Mouse (Mus musculus) layer of hippocampus, postnatal 14 days (tissue): Measurements from ENCODE around the gene Usf3. TPM values are rescaled to one million over a fixed set of nuclear protein-coding genes. Genes with fewer than 3 reads are reported as not detected.

Experiments
- DNase-seq, 2 experiments: peaks; one replicate each; pipeline ENCODE4 v3.0.0; 2021 to 2022; ENCODE audit warnings: low spot score in 2 of 2, mixed read lengths in 1 of 2
- total RNA-seq, 2 experiments: library from RNA; stranded (reverse); gene quantifications; 2 replicates each; pipeline ENCODE4 v1.2.3; 2021

The Usf3 gene
- total RNA-seq, 2 experiments from 2014 or later: 39.4 to 42.0 TPM

DNA sequence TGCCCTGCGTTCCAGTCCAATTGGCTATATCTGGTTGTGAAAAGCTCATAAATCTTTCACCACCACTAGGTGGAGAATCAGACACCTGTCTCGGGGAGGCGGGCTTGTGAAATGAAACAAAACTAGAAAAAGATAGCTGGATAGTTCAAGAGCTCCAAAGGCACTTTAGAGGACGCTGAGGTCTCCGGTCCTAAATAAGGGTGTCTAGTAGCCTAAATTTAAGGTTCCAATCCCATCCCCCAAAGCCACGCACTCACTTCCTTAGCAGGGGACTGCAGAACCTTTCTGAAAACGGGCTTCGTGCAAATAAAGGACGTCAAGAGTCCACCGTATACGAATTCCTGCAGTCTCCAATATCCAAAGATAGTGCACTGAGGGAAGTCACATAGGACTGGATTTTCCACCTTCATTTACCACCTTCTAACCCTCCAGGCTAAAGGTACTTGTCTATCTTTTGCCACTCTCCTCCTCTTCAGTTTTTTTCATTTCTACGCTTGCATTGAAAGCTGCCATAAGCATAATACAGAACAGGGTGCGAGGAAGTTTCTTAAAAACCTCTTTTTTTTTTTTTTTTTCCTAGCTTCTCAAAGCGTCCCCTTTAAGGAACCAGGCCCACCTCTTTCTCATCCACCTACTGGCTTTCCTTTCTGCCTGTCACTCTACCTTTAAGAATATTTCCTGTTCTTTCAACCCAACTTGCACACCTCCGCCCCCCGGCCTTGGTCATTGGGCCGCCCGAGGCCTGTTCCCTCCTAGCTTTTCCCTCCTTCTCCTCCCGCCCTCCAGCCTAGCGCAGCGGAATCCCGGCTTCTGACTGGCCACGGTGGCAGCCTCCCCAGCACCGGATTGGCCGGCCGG lies 520 bp upstream of the Usf3 start:
- DNase-seq: peak; percentile 97 to 99

DNA sequence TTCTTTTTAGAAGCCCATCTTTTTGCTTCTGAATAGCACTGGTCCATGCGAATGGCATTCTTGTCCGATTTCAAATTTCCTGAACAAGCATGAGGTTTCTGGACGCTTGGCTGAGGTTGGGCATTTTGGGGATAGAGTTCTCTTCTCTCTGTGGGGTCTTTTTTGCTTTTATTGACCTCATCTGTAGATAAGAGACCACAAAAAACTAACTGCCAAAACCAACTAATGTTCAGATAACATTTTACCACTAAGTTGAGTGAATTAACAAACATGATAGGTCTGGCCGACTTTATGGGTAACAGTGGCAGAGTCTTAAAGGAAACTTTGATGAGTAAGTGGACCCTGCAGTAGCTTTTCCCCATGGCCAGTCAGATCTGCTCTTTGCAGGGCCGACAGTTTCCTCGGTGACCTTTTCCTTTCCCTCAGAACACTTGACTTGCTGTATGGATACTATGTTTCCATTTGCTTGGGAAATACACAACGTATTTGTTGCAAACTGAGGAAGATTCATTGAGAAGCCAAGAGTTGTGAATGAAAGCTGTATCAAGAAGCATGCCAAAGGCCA lies 1.0 kb downstream of the Usf3 start:
- no peak for DNase-seq

DNA sequence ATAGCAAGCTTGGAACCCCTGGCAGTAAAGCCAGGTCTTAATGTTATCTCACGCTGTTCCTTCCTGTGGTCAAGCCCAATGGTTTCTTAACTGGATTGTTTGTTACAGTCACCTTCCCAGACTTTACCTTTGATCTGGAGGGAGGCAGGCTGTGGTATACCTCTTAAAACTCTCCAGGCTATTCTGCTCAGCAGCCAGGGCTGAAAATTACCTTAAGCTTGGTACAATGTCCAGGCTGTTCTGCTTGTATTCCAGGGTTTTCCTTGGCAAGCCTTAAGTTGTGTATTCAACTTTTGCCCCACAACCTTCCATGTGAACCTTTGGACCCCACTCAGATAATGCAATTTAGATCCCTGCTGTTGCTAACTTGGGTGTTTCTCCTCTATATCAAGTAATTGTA lies 2.0 kb downstream of the Usf3 start:
- no peak for DNase-seq

DNA sequence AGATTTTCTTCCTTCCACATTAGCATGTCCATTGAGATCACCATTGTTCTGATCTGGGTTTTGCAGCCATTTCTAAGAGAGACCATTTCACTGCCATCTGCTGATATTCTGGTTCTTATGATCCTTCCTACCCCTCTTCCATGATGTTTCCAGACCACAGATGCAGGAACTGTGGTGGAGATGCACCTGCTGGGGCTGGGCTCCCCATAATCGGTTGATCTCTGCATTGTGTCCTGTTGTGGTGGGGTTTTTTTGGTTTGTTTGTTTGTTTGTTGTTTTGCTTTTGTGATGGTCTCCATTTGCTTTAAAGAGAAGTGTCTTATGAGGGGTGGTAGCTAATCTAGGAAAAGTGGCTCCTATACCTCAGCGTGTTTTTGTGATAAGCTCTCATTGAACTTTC lies 3.5 kb downstream of the Usf3 start:
- no peak for DNase-seq

DNA sequence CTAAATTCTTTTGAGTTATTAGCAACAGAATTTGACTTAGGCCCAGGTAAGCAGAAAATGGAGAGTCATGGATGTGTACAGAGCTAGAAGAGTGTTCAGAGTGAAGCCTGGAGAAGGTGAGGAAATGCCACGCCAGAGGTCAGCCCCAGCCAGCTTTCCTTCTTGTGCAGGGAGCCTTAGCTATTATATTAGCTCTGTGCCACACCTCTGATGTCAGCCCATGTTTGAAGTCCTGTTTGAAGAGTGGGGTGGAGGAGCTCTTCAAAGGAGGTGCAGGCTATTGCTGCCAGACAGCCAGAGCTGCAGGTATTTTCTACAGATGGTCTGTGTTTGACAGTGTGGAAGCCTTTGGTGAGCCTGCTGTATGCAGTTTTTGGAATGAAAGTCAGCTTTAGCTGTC lies 5.5 kb downstream of the Usf3 start:
- DNase-seq: no peak

DNA sequence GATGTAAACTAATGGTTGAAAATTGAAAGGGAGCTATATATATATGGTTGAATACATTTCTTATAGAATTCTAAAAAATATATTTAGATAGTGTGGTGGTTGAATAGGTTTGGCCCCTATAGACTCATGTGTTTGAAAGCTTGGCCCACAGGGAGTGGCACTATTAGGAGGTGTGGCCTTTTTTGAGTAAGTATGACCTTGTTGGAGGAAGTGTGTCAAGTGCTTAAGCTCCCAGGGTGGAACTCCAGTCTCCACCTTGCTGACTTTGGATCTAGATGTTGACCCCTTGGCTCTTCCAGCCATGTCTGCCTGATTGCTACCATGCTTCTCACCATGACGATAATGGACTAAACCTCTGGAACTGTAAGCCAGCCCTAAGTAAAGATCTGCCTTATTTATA lies 9.6 kb downstream of the Usf3 start:
- no peak for DNase-seq

DNA sequence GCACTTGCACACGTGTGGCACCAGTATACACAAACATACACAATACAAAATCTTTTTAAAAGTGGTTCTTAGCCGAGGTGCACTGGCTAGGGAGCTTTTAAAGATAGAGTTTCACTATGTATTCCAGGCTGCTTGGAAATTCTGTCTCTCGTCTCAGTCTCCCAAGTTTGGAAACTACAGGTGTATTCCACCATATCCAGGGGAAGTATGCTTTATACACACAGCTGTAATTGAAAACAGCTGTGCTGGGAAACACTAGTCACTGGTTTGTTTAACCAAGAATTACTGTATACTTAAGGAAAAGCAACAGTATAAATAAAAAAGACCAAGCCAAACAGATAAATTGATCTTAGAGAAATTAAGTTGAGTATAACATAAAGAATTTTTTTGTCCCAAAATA lies 11.7 kb downstream of the Usf3 start:
- DNase-seq: no peak

DNA sequence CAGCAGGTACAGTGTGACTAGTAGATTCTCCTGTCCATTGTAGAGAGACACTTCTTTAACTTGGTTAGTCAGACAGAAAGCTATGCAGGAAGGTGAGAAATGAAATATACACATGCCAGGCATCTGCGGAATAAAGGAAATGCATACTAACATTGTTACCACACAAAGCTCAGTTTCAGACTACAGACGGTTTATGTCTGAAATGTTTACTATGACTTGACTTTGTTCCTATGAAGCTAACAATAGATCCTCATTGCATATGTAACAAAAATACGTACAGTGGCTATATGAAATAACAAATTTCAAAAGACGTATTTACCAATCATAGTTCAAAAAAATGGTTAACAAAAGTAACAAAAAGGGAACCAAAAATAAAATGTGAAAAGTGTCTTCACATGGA lies 14.1 kb downstream of the Usf3 start:
- DNase-seq: no peak

DNA sequence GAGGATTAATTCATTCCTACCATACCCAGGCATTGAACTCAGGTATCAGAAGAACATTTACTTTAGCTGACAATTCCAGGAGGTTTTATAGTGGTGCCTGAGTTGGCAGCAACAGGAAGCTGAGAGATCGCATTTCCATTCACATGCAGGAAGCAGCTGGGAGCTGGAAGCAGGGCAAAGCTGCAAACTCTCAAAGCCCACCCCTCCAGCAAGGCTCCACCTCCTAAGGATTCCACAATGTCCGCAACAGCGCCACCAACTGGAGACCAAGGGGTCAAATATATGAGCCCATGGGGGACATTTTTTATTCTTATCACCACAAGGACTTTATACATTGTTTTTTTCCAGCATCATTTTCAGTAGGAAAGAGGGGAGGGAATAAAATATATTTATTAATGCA lies 15.7 kb downstream of the Usf3 start:
- DNase-seq: no peak

DNA sequence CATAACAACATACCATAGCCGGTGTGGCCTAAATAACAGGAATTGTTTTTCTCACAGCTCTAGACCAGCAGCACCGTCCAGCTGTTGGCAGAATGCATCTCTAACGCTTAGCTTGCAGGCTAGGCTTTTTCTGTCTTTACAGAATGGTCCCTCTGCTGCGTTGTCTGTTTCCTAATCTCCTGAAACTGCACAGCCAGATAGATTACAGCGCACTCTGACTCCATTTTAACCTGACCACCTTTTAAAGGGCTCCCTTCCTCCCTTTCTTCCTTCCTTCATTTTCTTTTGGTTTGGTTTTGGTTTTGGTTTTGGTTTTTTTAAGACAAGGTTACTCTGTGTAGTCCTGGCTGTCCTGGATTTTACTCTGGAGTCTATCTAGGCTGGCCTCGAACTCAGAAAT lies 17.0 kb downstream of the Usf3 start:
- no peak for DNase-seq

DNA sequence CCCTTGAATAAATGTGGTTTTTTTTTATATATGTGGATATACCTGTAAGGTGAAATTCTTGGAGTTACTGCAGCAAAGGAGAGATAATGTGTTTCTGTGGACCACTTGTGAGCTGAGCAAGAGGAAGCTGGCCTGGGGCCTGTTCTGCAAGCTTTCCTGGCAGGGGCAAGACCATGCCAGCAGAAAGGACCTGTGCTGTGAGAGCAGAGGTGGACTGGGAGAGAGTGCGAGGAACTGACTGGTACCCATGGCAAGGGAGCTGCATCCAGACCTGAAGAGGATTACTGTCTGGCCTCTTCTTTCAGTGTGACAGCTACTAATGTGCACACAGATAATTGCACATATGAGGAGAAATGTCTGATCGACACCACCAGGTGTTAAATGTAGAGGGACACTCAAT lies 17.9 kb downstream of the Usf3 start:
- DNase-seq: no peak

DNA sequence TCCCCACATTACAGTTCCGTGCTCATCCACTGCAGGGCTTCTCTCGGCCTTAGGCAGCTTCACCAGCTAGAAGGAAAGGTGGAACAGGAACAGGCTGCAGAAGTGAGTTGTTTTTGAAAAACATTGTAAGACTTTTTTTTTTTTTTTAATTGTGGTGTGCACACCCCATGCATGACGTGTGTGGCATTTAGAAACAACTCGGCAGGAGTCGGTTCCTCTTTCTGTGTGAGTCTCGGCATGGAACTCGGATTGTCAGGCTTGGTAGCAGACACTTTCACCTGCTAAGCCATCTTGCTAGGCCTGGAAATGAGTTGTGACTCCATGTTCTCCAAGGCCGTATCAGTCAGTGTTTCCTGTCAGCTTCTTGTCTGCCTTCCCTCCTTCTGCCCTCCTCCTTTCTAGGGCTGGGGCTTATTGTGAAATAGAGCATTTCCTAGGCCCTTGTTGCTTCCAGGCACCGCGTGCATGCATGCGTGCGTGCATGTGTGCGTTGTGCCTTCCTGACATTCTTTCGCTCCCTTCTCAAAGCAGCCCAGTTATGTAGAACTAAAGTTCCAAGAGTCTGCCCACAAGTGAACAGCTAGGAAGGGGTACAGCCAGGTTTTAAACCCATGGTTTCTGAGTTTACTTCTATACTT lies 26.1 kb downstream of the Usf3 start:
- no peak for DNase-seq

DNA sequence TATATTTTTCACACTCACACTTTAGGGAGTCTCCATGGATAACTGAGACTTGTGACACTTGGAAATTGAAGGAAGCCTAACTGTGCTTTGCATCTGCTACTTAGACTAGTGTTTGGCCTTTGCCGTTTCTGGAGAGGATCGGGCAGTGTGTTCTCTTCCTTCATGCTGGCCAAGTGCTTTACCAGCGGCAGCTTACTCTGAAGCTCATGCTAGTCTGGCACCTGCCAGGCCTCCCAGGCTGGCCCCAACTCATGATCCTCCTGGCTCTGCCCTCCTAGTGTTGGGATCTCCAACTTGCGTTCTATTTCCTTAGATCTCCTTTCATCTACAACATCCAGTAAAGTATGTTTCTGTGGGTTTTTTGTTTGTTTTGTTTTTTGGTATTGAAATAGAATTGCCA lies 27.1 kb downstream of the Usf3 start:
- no peak for DNase-seq

DNA sequence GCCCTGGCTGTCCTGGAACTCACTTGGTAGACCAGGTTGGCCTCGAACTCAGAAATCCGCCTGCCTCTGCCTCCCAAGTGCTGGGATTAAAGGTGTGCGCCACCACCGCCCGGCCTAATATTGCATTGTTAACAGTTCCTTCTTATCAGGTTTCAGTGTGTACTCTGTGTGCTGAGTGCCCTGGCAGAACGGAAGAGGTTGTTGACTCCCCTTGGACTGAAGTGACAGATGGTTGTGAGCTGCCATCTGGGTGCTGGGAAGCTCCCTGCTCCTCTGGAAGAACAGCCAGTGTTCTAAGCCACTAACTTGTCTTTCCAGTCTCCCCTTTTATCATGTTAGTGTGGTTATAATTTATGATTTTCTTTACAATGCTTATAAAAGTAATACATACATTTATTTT lies 31.3 kb downstream of the Usf3 start:
- DNase-seq: peak; percentile 35 to 75

DNA sequence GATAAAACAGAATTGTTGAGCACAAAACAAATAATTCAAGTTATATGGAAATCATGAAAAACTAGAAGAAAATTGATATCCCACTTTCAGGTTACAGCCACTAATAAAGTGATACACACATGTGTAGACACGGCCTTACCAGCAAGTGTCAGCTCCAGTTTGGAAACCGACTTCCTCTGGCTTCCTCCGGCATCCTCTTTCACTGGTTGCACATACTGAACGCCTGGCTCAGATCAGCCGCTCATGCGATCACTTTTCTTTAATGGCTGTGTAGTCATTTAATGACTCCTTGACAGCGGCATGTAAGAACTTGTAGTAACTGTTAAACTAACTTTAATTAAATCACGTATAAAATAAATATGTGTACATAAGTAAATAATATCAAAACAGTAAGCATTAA lies 32.9 kb downstream of the Usf3 start:
- DNase-seq: no peak

DNA sequence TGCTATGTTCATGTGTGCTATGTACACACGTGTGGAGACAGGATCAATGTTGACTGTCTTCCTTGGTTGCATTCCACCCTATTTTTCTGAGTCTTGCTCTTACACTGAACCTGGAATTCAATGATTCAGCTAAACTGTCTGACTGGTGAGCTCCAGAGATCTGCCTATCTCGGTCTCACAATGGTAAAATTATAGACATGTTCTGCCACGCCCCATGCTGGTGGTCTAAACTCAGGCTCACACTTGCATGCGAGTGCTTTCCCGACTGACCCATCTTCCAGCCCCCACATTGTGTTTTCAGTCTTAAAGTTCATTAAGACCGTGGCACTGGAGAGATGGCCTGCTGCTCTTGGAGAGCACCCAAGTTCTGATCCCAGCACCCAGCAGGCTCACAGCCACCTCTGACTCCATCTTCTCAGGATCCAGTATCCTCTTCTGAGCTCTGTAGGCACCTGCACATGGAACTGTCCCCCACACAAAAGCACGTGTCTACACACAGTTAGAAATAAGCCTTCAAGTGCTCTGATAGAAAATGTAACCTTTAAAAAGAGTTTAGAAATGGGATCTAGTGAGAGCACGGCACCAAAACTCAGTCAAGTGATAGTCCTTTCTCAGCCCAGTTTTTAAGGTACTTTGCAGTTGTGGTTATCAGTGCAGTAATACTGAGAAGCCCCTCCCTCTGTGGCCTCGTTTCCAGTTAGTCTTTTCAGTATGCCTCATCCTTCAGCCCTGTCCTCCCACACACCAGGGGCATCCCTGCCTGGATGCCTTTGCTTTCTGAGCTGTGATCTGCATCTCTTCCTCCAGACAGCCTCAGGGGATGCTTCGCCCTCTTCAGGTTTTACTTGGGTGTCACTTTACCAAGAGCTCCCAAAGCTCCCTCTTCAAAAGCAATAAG lies 37.4 kb downstream of the Usf3 start:
- DNase-seq: no peak

DNA sequence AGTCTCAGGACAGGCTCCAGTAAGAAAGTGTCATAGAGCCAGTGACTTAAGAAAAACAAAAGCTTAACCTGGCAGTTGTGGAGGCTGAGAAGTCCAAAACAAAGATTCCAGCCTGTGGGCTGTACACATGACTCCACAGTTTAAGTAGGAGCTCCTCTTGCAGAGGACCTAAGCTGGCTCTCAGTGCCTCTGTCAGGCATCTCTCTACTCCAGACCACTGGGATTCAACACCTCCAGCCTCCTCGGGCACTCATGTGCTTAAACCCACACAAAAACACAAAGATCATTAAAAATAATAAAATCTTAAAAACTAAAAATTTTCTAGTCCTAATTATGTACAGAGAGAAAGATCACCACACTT lies 38.0 kb downstream of the Usf3 start:
- DNase-seq: no peak

DNA sequence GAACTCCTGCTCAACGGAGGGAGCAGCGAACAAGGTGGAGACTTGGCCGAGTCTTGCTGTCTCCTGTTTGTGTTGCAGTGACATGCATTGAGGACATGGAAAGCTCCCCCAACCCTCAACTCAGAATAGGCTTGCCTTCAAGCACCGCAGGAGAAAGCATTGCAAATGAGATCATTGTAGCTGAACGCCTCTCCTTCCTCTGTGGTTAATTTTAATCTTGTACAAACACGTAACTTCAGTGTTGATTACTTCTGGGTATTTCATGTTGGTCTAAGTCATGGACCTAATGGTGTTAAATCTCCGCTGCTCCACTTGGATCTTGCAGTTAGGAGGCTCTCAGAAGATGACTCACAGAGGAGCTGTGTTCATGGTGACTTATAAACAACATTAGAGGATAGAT lies 39.7 kb downstream of the Usf3 start:
- DNase-seq: no peak

DNA sequence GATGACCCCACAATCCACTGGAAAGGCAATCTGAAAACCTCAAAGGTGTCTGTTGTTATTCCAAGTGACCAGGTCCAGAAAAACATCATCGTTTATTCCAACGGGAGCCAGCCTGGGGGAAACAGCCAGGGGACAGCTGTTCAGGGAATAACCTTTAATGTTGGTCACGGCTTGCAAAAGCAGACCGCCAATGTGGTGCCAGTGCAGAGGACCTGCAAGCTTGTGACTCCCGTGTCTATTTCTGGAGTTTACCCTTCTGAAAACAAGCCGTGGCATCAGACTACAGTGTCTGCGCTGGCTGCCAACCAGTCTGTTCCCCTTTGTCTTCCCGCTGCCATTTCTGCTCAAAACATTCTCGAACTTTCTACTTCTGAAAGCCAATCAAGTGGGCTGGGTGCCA lies 42.5 kb downstream of the Usf3 start:
- DNase-seq: no peak

DNA sequence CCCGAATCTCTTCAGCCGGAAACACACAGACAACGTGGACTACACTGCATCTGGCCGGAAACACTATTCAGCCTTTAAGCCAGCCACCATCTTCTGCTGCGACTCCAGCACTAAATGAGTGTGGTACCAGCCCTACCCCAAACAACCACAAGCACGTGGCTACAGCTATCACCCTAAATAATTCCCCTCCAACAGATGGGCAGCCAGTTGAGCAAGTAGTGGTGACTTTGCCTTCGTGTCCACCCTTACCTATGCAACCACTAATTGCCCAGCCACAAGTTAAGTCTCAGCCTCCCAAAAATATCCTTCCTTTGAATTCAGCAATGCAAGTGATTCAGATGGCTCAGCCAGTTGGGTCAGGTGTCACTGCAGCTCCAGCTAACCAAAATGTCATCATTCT lies 43.4 kb downstream of the Usf3 start:
- no peak for DNase-seq

DNA sequence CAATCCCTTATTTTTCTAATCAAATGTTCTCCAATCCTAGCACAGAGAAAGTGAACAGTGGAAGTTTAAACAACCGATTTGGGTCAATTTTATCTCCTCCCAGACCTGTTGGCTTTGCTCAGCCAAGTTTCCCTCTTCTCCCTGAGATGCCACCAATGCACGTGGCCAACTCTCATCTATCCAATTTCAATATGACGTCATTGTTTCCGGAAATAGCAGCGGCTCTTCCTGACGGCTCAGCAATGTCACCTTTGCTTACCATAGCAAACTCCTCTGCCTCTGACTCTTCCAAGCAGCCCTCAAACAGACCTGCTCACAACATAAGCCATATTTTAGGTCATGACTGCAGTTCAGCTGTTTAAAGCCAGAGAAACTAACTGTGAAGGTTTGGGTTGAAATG lies 48.4 kb downstream of the Usf3 start:
- no peak for DNase-seq
